Mouse (Mus musculus) gastrocnemius, postnatal 4 days (tissue): ENCODE data around the gene Soga3. TPM values are rescaled to one million over a fixed set of nuclear protein-coding genes. Genes with fewer than 3 reads are reported as not detected.

Source experiments
- DNase-seq, 2 experiments: peaks; one replicate each; pipeline ENCODE4 v3.0.0; 2021 to 2022; ENCODE audit warnings: low spot score in 2 of 2, mixed read lengths in 2 of 2
- total RNA-seq, 2 experiments: library from RNA; stranded (reverse); gene quantifications; 2 replicates each; pipeline ENCODE4 v1.2.3; 2021

Gene Soga3
- total RNA-seq, 2 experiments from 2014 or later: 0.42 to 0.49 TPM

DNA sequence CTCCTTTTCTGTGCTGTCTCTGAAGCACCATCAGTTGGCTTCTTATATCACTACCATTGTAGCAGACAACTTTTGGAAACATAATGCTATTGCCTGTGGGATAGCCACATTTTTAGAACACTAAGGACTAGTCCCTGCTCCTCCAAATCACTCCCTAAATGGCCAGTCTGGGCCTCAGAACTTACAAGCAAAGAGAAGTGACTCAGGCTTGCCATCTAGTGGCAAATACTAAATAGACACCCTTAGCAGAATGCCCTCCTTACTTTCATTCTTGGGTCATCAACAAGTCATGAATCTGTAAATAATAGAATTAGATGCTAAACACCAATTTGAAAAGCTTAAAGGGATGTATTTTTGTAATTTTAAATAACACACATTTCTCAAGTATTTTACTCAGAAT lies 63.1 kb downstream of the Soga3 start:
- no peak for DNase-seq

DNA sequence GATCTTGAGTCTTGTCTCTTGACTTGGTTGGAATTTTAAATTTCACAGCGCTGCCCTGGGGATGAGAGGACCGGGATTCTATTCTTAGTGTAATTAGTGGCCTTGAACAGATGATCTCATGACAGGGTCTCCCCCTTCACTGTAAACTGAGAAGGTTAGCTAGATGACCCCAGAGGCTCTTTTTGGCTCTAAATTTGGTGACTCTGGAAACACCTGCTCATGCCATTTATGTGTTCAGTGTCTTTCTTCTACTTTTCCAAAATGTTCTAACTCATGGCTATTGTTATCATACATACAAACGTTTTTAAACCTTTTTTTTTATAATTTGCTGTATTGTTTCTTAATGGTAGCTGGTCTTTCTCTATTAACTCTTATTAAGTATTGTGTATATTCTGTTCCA lies 65.1 kb downstream of the Soga3 start:
- DNase-seq: no peak

DNA sequence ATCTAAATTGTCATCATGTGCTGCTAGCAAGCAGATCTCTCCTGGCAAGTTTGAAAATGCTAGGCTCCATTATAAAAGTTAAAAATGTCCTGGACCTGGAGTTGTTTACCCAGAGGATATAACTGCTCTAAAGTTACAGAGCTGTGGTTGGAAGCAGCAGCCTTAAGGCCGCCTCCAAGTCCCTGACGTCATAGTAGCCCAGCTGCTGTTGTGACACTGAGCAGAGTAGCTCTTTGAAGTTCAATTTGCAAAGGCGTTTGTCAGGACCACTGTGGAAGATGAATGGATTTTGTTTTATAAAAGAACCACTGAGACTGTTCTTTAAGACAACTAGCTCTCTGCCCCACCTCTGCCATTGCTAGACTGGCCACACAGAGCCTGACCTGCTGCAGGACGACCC lies 67.8 kb downstream of the Soga3 start, which contains the start of gene 9330159F19Rik:
9330159F19Rik (plus strand) TSS at position 154 of the 400 bp plus-strand sequence.
- DNase-seq: peak in 1 of 2 experiments; percentile 33

DNA sequence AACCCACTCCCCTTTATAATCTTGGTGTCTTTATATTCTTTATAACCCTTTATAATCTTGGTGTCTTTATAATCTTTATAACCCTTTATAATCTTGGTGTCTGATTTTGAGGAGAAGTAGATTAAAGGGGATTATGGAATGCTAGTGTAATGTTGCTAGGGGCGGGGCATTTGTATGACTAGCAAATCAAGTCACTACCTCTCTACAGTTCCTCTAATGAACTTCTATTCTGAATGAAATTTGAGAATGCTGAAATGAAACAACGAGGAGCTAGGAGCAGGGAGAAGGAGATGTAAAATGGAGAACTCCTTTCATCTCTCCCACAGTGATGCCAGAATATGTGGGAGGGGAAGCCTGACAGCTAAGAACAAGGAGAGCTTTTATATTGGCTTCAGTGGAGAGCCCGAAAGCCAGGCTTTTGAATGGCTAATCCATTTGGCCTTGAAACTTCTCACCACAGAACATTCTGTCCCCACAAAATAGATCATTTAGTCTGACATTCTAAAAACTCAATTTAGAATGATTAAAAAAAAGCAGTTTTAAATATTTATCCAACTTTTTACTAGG lies 70.0 kb downstream of the Soga3 start:
- no peak for DNase-seq

DNA sequence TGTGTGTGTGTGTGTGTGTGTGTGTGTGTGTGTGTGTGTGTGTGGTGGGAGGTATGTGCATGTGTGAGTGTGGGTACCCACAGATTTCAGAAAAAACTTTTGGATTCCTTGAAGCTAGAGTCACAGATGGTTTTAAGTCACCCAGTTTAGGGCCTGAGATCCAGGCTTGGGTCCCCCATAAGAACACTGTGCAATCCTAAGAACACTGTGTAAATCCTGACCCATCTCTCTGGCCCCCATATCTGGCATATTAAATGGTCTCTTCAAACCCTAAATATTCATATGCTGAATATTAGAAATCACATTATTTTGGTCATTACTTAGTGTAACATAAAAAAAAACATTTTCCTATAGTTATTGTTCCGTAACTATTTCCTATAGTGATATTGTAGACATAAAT lies 73.3 kb downstream of the Soga3 start:
- no peak for DNase-seq

DNA sequence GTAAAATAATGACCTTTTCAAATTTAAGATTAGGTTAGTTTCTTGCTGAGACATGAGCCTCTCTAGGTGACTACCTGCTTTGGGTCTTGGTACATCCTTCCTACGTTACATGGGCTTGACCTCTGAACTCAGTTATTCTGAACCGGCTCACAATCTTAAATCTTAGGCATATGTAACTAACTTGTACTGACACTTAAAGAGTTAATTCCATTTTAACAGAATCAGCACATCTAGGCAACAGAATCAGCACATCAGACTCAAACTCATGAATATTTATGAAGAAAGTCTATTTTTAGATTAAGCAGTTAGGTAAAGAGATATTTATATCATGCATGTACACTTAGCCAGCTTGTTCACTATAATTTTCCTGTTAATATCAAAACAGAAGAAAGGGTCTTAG lies 73.8 kb downstream of the Soga3 start:
- no peak for DNase-seq

DNA sequence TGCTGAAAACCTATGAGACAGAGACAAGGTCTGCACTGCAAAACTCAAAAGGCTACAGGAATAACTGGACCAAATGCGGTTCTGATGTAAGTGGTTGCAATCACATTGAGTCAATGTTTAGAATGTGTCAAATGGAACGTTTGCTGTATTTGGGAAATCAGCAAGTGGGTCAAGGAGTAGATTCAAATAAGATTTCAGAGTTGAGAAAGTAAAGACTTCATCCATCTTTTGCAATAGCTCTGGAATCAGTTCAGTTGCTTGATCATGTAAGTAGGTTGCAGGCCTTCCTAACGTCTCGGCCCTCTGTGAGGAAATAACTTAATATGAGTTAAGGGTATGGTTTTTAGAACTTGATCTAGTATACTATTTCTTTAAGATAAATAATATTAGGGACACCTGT lies 81.7 kb downstream of the Soga3 start:
- no peak for DNase-seq

DNA sequence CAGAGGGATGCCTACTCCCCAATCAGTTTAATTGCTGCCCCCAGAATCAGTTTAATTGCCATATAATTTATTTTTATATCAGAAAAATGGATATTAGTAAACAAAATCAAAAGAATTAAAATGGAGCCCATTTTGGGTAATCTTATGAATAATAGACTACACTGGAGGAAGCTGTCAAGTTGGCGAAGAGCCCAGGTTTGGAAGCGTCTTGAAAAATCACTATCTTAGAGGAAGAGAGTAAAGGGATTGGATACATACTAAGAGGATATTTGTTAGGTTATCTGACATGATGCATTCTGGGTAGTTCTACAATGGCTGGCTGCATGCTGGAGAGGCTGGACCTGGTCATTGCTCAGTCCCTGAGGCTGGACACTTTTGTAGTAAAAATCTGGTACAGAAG lies 87.6 kb downstream of the Soga3 start:
- no peak for DNase-seq

Other genes with a start within 250 kb of the Soga3 start
- gene 2310057J18Rik, start 157.5 kb upstream of the Soga3 start, total RNA-seq: not detected
- gene Gm49353, start 55.1 kb downstream of the Soga3 start, total RNA-seq: not detected
- 1 to 10 TPM; 5.1 to 6.0 TPM for gene 9330159F19Rik, start 67.8 kb downstream of the Soga3 start, total RNA-seq
- 10 to 100 TPM; 20.3 to 22.3 TPM for gene Echdc1, start 169.3 kb downstream of the Soga3 start, total RNA-seq
- 10 to 100 TPM; 48.5 to 58.4 TPM for gene Rnf146, start 218.6 kb downstream of the Soga3 start, total RNA-seq